Mouse (Mus musculus): Measurements from ENCODE around the gene Fanca.
A peak's percentile ranks its signal among the peaks of the same experiment; 100 is the strongest.
"Not testable (repeated sequence)": the region's sequence is repeated elsewhere in the genome, so short reads cannot be mapped to it uniquely, and the experiment has no call there.

Fanca gene

GRCm38 (mm10) chr8:123290166-123290565 is 28.2 kb downstream of the Fanca start:
- no peak for TF ChIP-seq NANOG (IDR thresholded peaks at IDR 0.05; ENCODE audit: borderline replicate concordance, low read length)
- TF ChIP-seq CTCF (conservative IDR thresholded peaks at IDR 0.05; ENCODE audit: low read length) = peak; percentile 54
- H3K4me3 ChIP-seq (replicated peaks; ENCODE audit: low read length) = no peak overlapping the region
- no peaks in the 10 kb centered on the region for H3K4me1 ChIP-seq (replicated peaks; ENCODE audit: low read depth, low read length)
- H3K36me3 ChIP-seq (ENCODE audit: insufficient read depth, low read length) = peaks cover 88% of the 10 kb centered on the region
- H3K9me3 ChIP-seq (ENCODE audit: low read length) = no peaks in the 10 kb centered on the region
- H3K27me3 ChIP-seq (ENCODE audit: insufficient read depth, low read length) = no peaks in the 10 kb centered on the region

GRCm38 (mm10) chr8:123287362-123287761 is 31.0 kb downstream of the Fanca start:
- Histone ChIP-seq H3K27me3 (ENCODE audit: insufficient read depth, low read length) (no peaks in the 10 kb centered on the region), H3K4me1 (replicated peaks; ENCODE audit: low read depth, low read length) (peaks cover 14% of the 10 kb centered on the region), H3K4me3 (replicated peaks; ENCODE audit: low read length) (no peak overlapping the region), H3K36me3 (ENCODE audit: insufficient read depth, low read length) (peaks cover 84% of the 10 kb centered on the region), H3K9me3 (ENCODE audit: low read length) (no peaks in the 10 kb centered on the region)
- TF ChIP-seq CTCF (conservative IDR thresholded peaks at IDR 0.05; ENCODE audit: low read length) = no peak
- no peak for TF ChIP-seq NANOG (IDR thresholded peaks at IDR 0.05; ENCODE audit: borderline replicate concordance, low read length)
- no peak for TF ChIP-seq POU5F1 (IDR thresholded peaks at IDR 0.05; ENCODE audit: borderline replicate concordance, low read length)

- TF ChIP-seq POU5F1 (IDR thresholded peaks at IDR 0.05; ENCODE audit: borderline replicate concordance, low read length) = no peak
- no peak for TF ChIP-seq CTCF (conservative IDR thresholded peaks at IDR 0.05; ENCODE audit: low read length)
- no peak for TF ChIP-seq NANOG (IDR thresholded peaks at IDR 0.05; ENCODE audit: borderline replicate concordance, low read length)
- H3K4me1 ChIP-seq (replicated peaks; ENCODE audit: low read depth, low read length) = peaks cover 14% of the 10 kb centered on the region
- H3K9me3 ChIP-seq (ENCODE audit: low read length) = no peaks in the 10 kb centered on the region
- no peaks in the 10 kb centered on the region for H3K27me3 ChIP-seq (ENCODE audit: insufficient read depth, low read length)
- H3K4me3 ChIP-seq (replicated peaks; ENCODE audit: low read length) = no peak overlapping the region
- H3K36me3 ChIP-seq (ENCODE audit: insufficient read depth, low read length) = peaks cover 89% of the 10 kb centered on the region
These were observed 33.9 kb downstream of the Fanca start for GRCm38 (mm10) chr8:123284493-123284892.

- no peaks in the 10 kb centered on the region for H3K27me3 ChIP-seq (ENCODE audit: insufficient read depth, low read length)
- no peaks in the 10 kb centered on the region for H3K9me3 ChIP-seq (ENCODE audit: low read length)
- peaks cover 88% of the 10 kb centered on the region for H3K36me3 ChIP-seq (ENCODE audit: insufficient read depth, low read length)
- H3K4me3 ChIP-seq (replicated peaks; ENCODE audit: low read length) = no peak overlapping the region
- TF ChIP-seq NANOG (IDR thresholded peaks at IDR 0.05; ENCODE audit: borderline replicate concordance, low read length) = no peak
- TF ChIP-seq POU5F1 (IDR thresholded peaks at IDR 0.05; ENCODE audit: borderline replicate concordance, low read length) = no peak
- no peak for TF ChIP-seq CTCF (conservative IDR thresholded peaks at IDR 0.05; ENCODE audit: low read length)
- peaks cover 14% of the 10 kb centered on the region for H3K4me1 ChIP-seq (replicated peaks; ENCODE audit: low read depth, low read length)
These were observed 34.4 kb downstream of the Fanca start for GRCm38 (mm10) chr8:123283991-123284390.

- peaks cover 14% of the 10 kb centered on the region for H3K4me1 ChIP-seq (replicated peaks; ENCODE audit: low read depth, low read length)
- H3K27me3 ChIP-seq (ENCODE audit: insufficient read depth, low read length); H3K4me3 ChIP-seq (replicated peaks; ENCODE audit: low read length); H3K9me3 ChIP-seq (ENCODE audit: low read length): not testable (repeated sequence)
- H3K36me3 ChIP-seq (ENCODE audit: insufficient read depth, low read length) = peaks cover 86% of the 10 kb centered on the region
These were observed 35.4 kb downstream of the Fanca start for GRCm38 (mm10) chr8:123282994-123283393.

GRCm38 (mm10) chr8:123280302-123281094 is 37.9 kb downstream of the Fanca start:
- Histone ChIP-seq H3K9me3 (ENCODE audit: low read length) (no peaks in the 10 kb centered on the region), H3K36me3 (ENCODE audit: insufficient read depth, low read length) (peaks cover 84% of the 10 kb centered on the region), H3K4me1 (replicated peaks; ENCODE audit: low read depth, low read length) (peaks cover 14% of the 10 kb centered on the region), H3K27me3 (ENCODE audit: insufficient read depth, low read length) (no peaks in the 10 kb centered on the region), H3K4me3 (replicated peaks; ENCODE audit: low read length) (no peak overlapping the region)
- no peak for TF ChIP-seq POU5F1 (IDR thresholded peaks at IDR 0.05; ENCODE audit: borderline replicate concordance, low read length)
- TF ChIP-seq CTCF (conservative IDR thresholded peaks at IDR 0.05; ENCODE audit: low read length) = no peak
- no peak for TF ChIP-seq NANOG (IDR thresholded peaks at IDR 0.05; ENCODE audit: borderline replicate concordance, low read length)

- H3K9me3 ChIP-seq (ENCODE audit: low read length) = no peaks in the 10 kb centered on the region
- H3K4me3 ChIP-seq (replicated peaks; ENCODE audit: low read length) = no peak overlapping the region
- H3K4me1 ChIP-seq (replicated peaks; ENCODE audit: low read depth, low read length) = peaks cover 20% of the 10 kb centered on the region
- peaks cover 84% of the 10 kb centered on the region for H3K36me3 ChIP-seq (ENCODE audit: insufficient read depth, low read length)
- no peaks in the 10 kb centered on the region for H3K27me3 ChIP-seq (ENCODE audit: insufficient read depth, low read length)
- TF ChIP-seq NANOG (IDR thresholded peaks at IDR 0.05; ENCODE audit: borderline replicate concordance, low read length) = no peak
- no peak for TF ChIP-seq POU5F1 (IDR thresholded peaks at IDR 0.05; ENCODE audit: borderline replicate concordance, low read length)
- no peak for TF ChIP-seq CTCF (conservative IDR thresholded peaks at IDR 0.05; ENCODE audit: low read length)
These were observed 38.5 kb downstream of the Fanca start for GRCm38 (mm10) chr8:123279828-123280227.

GRCm38 (mm10) chr8:123278445-123278844 is 39.9 kb downstream of the Fanca start:
- H3K4me1 ChIP-seq (replicated peaks; ENCODE audit: low read depth, low read length) = peaks cover 12% of the 10 kb centered on the region
- no peak for TF ChIP-seq NANOG (IDR thresholded peaks at IDR 0.05; ENCODE audit: borderline replicate concordance, low read length)
- TF ChIP-seq POU5F1 (IDR thresholded peaks at IDR 0.05; ENCODE audit: borderline replicate concordance, low read length) = no peak
- no peak for TF ChIP-seq CTCF (conservative IDR thresholded peaks at IDR 0.05; ENCODE audit: low read length)
- H3K9me3 ChIP-seq (ENCODE audit: low read length) = no peaks in the 10 kb centered on the region
- H3K36me3 ChIP-seq (ENCODE audit: insufficient read depth, low read length) = peaks cover 86% of the 10 kb centered on the region
- H3K4me3 ChIP-seq (replicated peaks; ENCODE audit: low read length) = no peak overlapping the region
- H3K27me3 ChIP-seq (ENCODE audit: insufficient read depth, low read length) = no peaks in the 10 kb centered on the region

- no peaks in the 10 kb centered on the region for H3K9me3 ChIP-seq (ENCODE audit: low read length)
These were observed 43.3 kb downstream of the Fanca start for GRCm38 (mm10) chr8:123275096-123275495.

More at GRCm38 (mm10) chr8:123275096-123275495, 43.3 kb downstream of the Fanca start:
- Histone ChIP-seq H3K4me3 (replicated peaks; ENCODE audit: low read length) (no peak overlapping the region), H3K4me1 (replicated peaks; ENCODE audit: low read depth, low read length) (peaks cover 20% of the 10 kb centered on the region), H3K27me3 (ENCODE audit: insufficient read depth, low read length) (no peaks in the 10 kb centered on the region), H3K36me3 (ENCODE audit: insufficient read depth, low read length) (peaks cover 92% of the 10 kb centered on the region)
- TF ChIP-seq POU5F1 (IDR thresholded peaks at IDR 0.05; ENCODE audit: borderline replicate concordance, low read length) (no peak), NANOG (IDR thresholded peaks at IDR 0.05; ENCODE audit: borderline replicate concordance, low read length) (no peak), CTCF (conservative IDR thresholded peaks at IDR 0.05; ENCODE audit: low read length) (no peak)

Measured in E14TG2a.4 (cell line).